Mouse (Mus musculus): ENCODE measurements at regions not wholly inside any gene's neighbourhood (a gene's known extent, or its start where the extent isn't known, plus 50 kb on each side); places are given as distances from the start of the nearest gene placed in this dataset.

DNA sequence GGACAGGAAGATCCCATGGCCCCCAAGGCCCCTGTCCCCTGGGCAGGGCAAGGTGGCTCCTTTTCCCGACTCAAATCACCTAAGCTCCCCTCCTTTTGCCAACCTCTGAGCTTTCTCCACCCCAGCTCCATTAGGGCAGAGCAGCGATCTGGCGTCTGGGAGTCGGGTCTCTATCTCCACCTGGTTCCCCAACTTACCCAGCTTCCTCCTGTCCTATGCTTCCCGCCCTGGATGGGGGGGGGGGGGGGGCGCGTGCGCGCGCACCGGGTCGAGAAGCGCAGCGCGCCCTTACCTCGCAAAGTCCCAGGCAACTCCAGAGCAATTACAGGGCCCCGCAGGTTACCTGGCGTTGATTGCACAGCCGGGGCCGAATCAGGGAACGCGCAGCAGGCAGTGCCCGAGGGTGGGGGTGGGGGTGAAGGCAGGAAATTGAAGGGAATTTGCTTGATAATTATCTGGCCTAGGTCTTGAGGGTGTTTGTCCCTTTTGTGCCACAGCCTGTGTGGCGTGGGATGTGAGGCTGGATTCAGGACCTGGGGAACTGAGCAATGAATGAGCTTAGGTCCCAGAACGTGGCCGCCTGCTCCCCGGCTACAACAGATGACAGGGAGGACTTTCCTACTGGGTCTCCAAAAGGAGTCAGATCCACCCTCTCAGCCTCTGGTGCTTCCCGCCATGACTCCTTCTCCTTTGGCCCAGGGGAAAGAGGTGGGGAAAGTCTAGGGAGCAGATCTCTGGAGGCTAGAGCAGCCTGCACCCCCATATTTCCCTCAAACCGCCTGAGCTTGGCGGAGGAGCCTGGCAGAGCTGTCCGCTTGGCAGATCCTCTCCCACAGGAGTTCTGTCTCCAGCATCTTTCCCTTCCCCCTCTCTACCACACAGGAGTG, 161.7 kb upstream of the Cadm1 start:
- no peak for TF ChIP-seq CTCF (IDR thresholded peaks at IDR 0.05; ENCODE audit: low read depth, low read length)
- TF ChIP-seq POLR2A (IDR thresholded peaks at IDR 0.05; ENCODE audit: extremely low read depth, insufficient read depth, low read length), result no peak
